Mouse (Mus musculus) kidney, embryonic 14.5 days (tissue): ENCODE results near the gene Cln6. TPM values are rescaled to one million over a fixed set of nuclear protein-coding genes. Genes with fewer than 3 reads are reported as not detected.
"Not testable (repeated sequence)": the region's sequence is repeated elsewhere in the genome, so short reads cannot be mapped to it uniquely, and the experiment has no call there.

Experiments
- ATAC-seq: fragments of 200-750 bp; cut with Nextera tagmentation; 2 replicates; pipeline ENCODE4 v1.8.0; 2017; ENCODE audit warnings: moderate number of reproducible peaks, mild to moderate bottlenecking, moderate TSS enrichment, moderate library complexity; ENCODE audit not compliant: low FRiP score, low TSS enrichment
- H3K27ac ChIP-seq: fragments of 300-500 bp; sonication (generic); 2 replicates; pipeline ENCODE4 v1.5.1; 2014; ENCODE audit warnings: low read depth, mild to moderate bottlenecking, low read length, moderate library complexity, mixed read lengths
- H3K27me3 ChIP-seq: fragments of 300-500 bp; sonication (generic); 2 replicates; pipeline ENCODE4 v1.6.1; 2014; ENCODE audit warnings: mild to moderate bottlenecking, low read length; ENCODE audit not compliant: control insufficient read depth, insufficient read depth
- H3K36me3 ChIP-seq: fragments of 300-500 bp; sonication (generic); 2 replicates; pipeline ENCODE4 v1.6.1; 2014; ENCODE audit warnings: low read length, mixed read lengths; ENCODE audit not compliant: control insufficient read depth, insufficient read depth
- H3K4me1 ChIP-seq: fragments of 300-500 bp; sonication (generic); 2 replicates; pipeline ENCODE4 v1.6.1; 2014; ENCODE audit warnings: low read length, mixed read lengths; ENCODE audit not compliant: control insufficient read depth, insufficient read depth
- H3K4me2 ChIP-seq: fragments of 300-500 bp; sonication (generic); replicated peaks from 2 replicates; pipeline ENCODE4 v1.6.1; 2014; ENCODE audit warnings: low read depth, mild to moderate bottlenecking, low read length
- H3K4me3 ChIP-seq: fragments of 300-500 bp; sonication (generic); 2 replicates; pipeline ENCODE4 v1.5.1; 2014; ENCODE audit warnings: mild to moderate bottlenecking, low read length
- H3K9ac ChIP-seq: fragments of 300-500 bp; sonication (generic); 2 replicates; pipeline ENCODE4 v1.6.1; 2014; ENCODE audit warnings: low read depth, mild to moderate bottlenecking, low read length, moderate library complexity
- H3K9me3 ChIP-seq: fragments of 300-500 bp; sonication (generic); 2 replicates; pipeline ENCODE4 v1.6.1; 2016; ENCODE audit warnings: low read length; ENCODE audit not compliant: control insufficient read depth
- WGBS: fragments of 180-500 bp; shearing (Covaris S2); extraction: QIAGEN DNeasy Blood & Tissue Kit; methylation state at CpG from one replicate; pipeline ENCODE4 v1.1.7; 2014; 5-methylcytosine and 5-hydroxymethylcytosine counted together
- polyA plus RNA-seq: library from polyadenylated mRNA; unstranded; fragments of >200 nt; fragmentation: Nextera tagmentation; extraction: Ambion mirVana; gene quantifications from 2 replicates; pipeline ENCODE4 v1.2.1, GENCODE M21; 2014

Cln6 gene
- polyA plus RNA-seq, 1 experiment from 2014 or later = 28.2 TPM

GRCm38 (mm10) chr9:62816323-62817098 is 22.1 kb upstream of the Cln6 start:
- no peak for ATAC-seq
- H3K4me1 ChIP-seq = no peaks in the 10 kb centered on the region
- no peak overlapping the region for H3K4me2 ChIP-seq
- H3K9me3 ChIP-seq = no peaks in the 10 kb centered on the region
- no peaks in the 10 kb centered on the region for H3K27me3 ChIP-seq
- WGBS = 83% methylated on average over 9 of the region's 9 CpGs
- H3K27ac ChIP-seq = no peak overlapping the region
- no peaks in the 10 kb centered on the region for H3K36me3 ChIP-seq
- no peak overlapping the region for H3K9ac ChIP-seq
- H3K4me3 ChIP-seq = no peak overlapping the region

GRCm38 (mm10) chr9:62817099-62817571 is 21.4 kb upstream of the Cln6 start:
- H3K27me3 ChIP-seq = no peaks in the 10 kb centered on the region
- no peak overlapping the region for H3K9ac ChIP-seq
- no peaks in the 10 kb centered on the region for H3K36me3 ChIP-seq
- no peak overlapping the region for H3K4me2 ChIP-seq
- H3K9me3 ChIP-seq = no peaks in the 10 kb centered on the region
- no peaks in the 10 kb centered on the region for H3K4me1 ChIP-seq
- no peak for ATAC-seq
- no peak overlapping the region for H3K27ac ChIP-seq
- H3K4me3 ChIP-seq = no peak overlapping the region
- WGBS = 78% methylated on average over 12 of the region's 12 CpGs

GRCm38 (mm10) chr9:62817828-62818614 is 20.6 kb upstream of the Cln6 start:
- 82% methylated on average over 4 of the region's 4 CpGs for WGBS
- Histone ChIP-seq H3K4me2 (no peak overlapping the region), H3K4me1 (no peaks in the 10 kb centered on the region), H3K9ac (no peak overlapping the region), H3K9me3 (no peaks in the 10 kb centered on the region), H3K27me3 (no peaks in the 10 kb centered on the region), H3K4me3 (no peak overlapping the region), H3K27ac (no peak overlapping the region), H3K36me3 (no peaks in the 10 kb centered on the region)
- ATAC-seq = no peak

GRCm38 (mm10) chr9:62819494-62819893 is 19.1 kb upstream of the Cln6 start:
- Histone ChIP-seq H3K4me1 (no peaks in the 10 kb centered on the region), H3K9ac (no peak overlapping the region), H3K4me2 (no peak overlapping the region), H3K9me3 (no peaks in the 10 kb centered on the region), H3K36me3 (no peaks in the 10 kb centered on the region), H3K27ac (no peak overlapping the region), H3K27me3 (no peaks in the 10 kb centered on the region), H3K4me3 (no peak overlapping the region)
- 75% methylated on average over 3 of the region's 3 CpGs for WGBS
- no peak for ATAC-seq

- not testable (repeated sequence) for H3K4me2 ChIP-seq, ATAC-seq, H3K9ac ChIP-seq, H3K9me3 ChIP-seq, H3K4me1 ChIP-seq, H3K27me3 ChIP-seq, H3K27ac ChIP-seq, H3K4me3 ChIP-seq, H3K36me3 ChIP-seq
- WGBS = 88% methylated on average over 6 of the region's 6 CpGs
Observed at GRCm38 (mm10) chr9:62819910-62820309, 18.7 kb upstream of the Cln6 start.

- no peaks in the 10 kb centered on the region for H3K36me3 ChIP-seq
- H3K4me2 ChIP-seq = no peak overlapping the region
- no peaks in the 10 kb centered on the region for H3K9me3 ChIP-seq
- H3K9ac ChIP-seq = no peak overlapping the region
- no peaks in the 10 kb centered on the region for H3K27me3 ChIP-seq
- peaks cover 1% of the 10 kb centered on the region; the same call in 1 of the 2 replicates for H3K4me1 ChIP-seq
- no peak overlapping the region for H3K4me3 ChIP-seq
- no peak for ATAC-seq
- H3K27ac ChIP-seq = no peak overlapping the region
- 88% methylated on average over 6 of the region's 6 CpGs for WGBS
Observed at GRCm38 (mm10) chr9:62820829-62821228, 17.8 kb upstream of the Cln6 start.

- no peak overlapping the region for H3K9ac ChIP-seq
- H3K36me3 ChIP-seq = no peaks in the 10 kb centered on the region
- 96% methylated on average over 7 of the region's 7 CpGs for WGBS
- H3K4me1 ChIP-seq = peaks cover 5% of the 10 kb centered on the region; the same call in 1 of the 2 replicates
- H3K27ac ChIP-seq = no peak overlapping the region
- H3K27me3 ChIP-seq = no peaks in the 10 kb centered on the region
- H3K4me3 ChIP-seq = no peak overlapping the region
- H3K4me2 ChIP-seq = no peak overlapping the region
- no peak for ATAC-seq
- no peaks in the 10 kb centered on the region for H3K9me3 ChIP-seq
Observed at GRCm38 (mm10) chr9:62821811-62822210, 16.8 kb upstream of the Cln6 start.

- Histone ChIP-seq H3K9me3 (no peaks in the 10 kb centered on the region), H3K9ac (no peak overlapping the region), H3K4me2 (no peak overlapping the region), H3K27ac (no peak overlapping the region), H3K27me3 (no peaks in the 10 kb centered on the region), H3K4me3 (no peak overlapping the region), H3K36me3 (no peaks in the 10 kb centered on the region), H3K4me1 (peaks cover 8% of the 10 kb centered on the region; the same call in 1 of the 2 replicates)
- no peak for ATAC-seq
- 6% methylated on average over 9 of the region's 9 CpGs for WGBS
Observed at GRCm38 (mm10) chr9:62825791-62826393, 12.7 kb upstream of the Cln6 start.
